ENCODE assay signal across 8 mouse cellular contexts in genomic region chr13:3610795-3611438, GRCm38 (mm10). TPM values are rescaled to one million over a fixed set of nuclear protein-coding genes. Genes with fewer than 3 reads are reported as not detected.
DNase-seq lines count a peak whose midpoint lies in the region; ATAC-seq and TF ChIP-seq lines count a peak whose summit lies in the region.

Gene Fam208b (minus strand): TSS chr13:3611108.

- H3K27ac ChIP-seq in CH12.LX (ENCODE audit: insufficient read depth, low read depth) = peak within 1 kb of the TSS; percentile 94
- H3K27ac ChIP-seq in forebrain, embryonic 11.5 days (ENCODE audit: low read depth, low read length) = peak within 1 kb of the TSS; percentile 87
- H3K27ac ChIP-seq in heart, embryonic 16.5 days (ENCODE audit: low read length) = peak within 1 kb of the TSS; percentile 96
- peak within 1 kb of the TSS; percentile 88 for H3K27ac ChIP-seq in liver, embryonic 15.5 days (replicated peaks)
- peak within 1 kb of the TSS; percentile 80 for H3K27ac ChIP-seq in neural tube, embryonic 12.5 days

- TF ChIP-seq POLR2A in CH12.LX (IDR thresholded peaks at IDR 0.05; ENCODE audit: low read depth, low read length) = peak; percentile 94

- no peaks in the 10 kb centered on the region for H3K9me3 ChIP-seq in CH12.LX (replicated peaks; ENCODE audit: low read length)
- H3K9me3 ChIP-seq in forebrain, embryonic 11.5 days (ENCODE audit: control insufficient read depth, low read length) = no peaks in the 10 kb centered on the region
- peaks cover 5% of the 10 kb centered on the region; the same call in 1 of the 2 replicates for H3K9me3 ChIP-seq in heart, embryonic 16.5 days (replicated peaks; ENCODE audit: control insufficient read depth, low read length)
- no peaks in the 10 kb centered on the region for H3K9me3 ChIP-seq in liver, embryonic 15.5 days (replicated peaks)
- no peaks in the 10 kb centered on the region for H3K9me3 ChIP-seq in neural tube, embryonic 12.5 days

- TF ChIP-seq CTCF in CH12.LX (conservative IDR thresholded peaks at IDR 0.05 in 1 of 2, IDR thresholded peaks at IDR 0.05 in 1 of 2; ENCODE audit: low read depth in 2 of 2, low read length in 2 of 2) = no peak

- WGBS in forebrain, embryonic 11.5 days = under 1% methylated on average over 58 of the region's 58 CpGs
- WGBS in heart, embryonic 16.5 days = 1% methylated on average over 58 of the region's 58 CpGs
- under 1% methylated on average over 58 of the region's 58 CpGs for WGBS in liver, embryonic 15.5 days (ENCODE audit: insufficient replicate concordance)
- under 1% methylated on average over 58 of the region's 58 CpGs for WGBS in neural tube, embryonic 12.5 days

- H3K79me2 ChIP-seq in CH12.LX (replicated peaks; ENCODE audit: control insufficient read depth, extremely low read depth, insufficient read depth, poor library complexity, severe bottlenecking) = peaks cover 24% of the 10 kb centered on the region

- peak within 1 kb of the TSS; percentile 86 for H3K9ac ChIP-seq in CH12.LX (ENCODE audit: insufficient read depth, low read depth)
- peak within 1 kb of the TSS; percentile 87 for H3K9ac ChIP-seq in forebrain, embryonic 11.5 days (ENCODE audit: low read length)
- H3K9ac ChIP-seq in heart, embryonic 16.5 days (ENCODE audit: low read length) = peak within 1 kb of the TSS; percentile 91
- H3K9ac ChIP-seq in liver, embryonic 15.5 days = peak within 1 kb of the TSS; percentile 78
- peak within 1 kb of the TSS; percentile 81 for H3K9ac ChIP-seq in neural tube, embryonic 12.5 days

- peaks cover 0 to 8% of the 10 kb centered on the region in 2 experiments; a peak in 2 of 4 replicates for H3K4me1 ChIP-seq in CH12.LX (ENCODE audit: control insufficient read depth in 1 of 2, insufficient read depth in 2 of 2)
- H3K4me1 ChIP-seq in forebrain, embryonic 11.5 days (replicated peaks; ENCODE audit: control insufficient read depth, insufficient read depth, low read length) = 0 out of 2 replicates have a peak, but pooled peaks cover 2% of the 10 kb centered on the region
- H3K4me1 ChIP-seq in heart, embryonic 16.5 days (ENCODE audit: control insufficient read depth, insufficient read depth, low read length) = peaks cover 3% of the 10 kb centered on the region; the same call in 1 of the 2 replicates
- H3K4me1 ChIP-seq in liver, embryonic 15.5 days (replicated peaks) = peaks cover 5% of the 10 kb centered on the region; the same call in 1 of the 2 replicates
- no peaks in the 10 kb centered on the region for H3K4me1 ChIP-seq in neural tube, embryonic 12.5 days

- dilution Hi-C loops in CH12.LX (cut with MboI; ENCODE audit: extremely low pct_ligation_motif_present, extremely low pct_unique_long_range_greater_than_20kb, low sequenced_read_pairs) = no loop called here

- TF ChIP-seq RAD21 in CH12.LX (IDR thresholded peaks at IDR 0.05; ENCODE audit: low read depth, low read length) = no peak

- peak within 1 kb of the TSS; percentile 98 to 100 (median 99) for H3K4me3 ChIP-seq in CH12.LX (replicated peaks in 1 of 3; ENCODE audit: low read depth in 2 of 3, low read length in 2 of 3, poor library complexity in 1 of 3)
- H3K4me3 ChIP-seq in forebrain, embryonic 11.5 days (ENCODE audit: low read depth, low read length) = peak within 1 kb of the TSS; percentile 87
- peak within 1 kb of the TSS; percentile 96 for H3K4me3 ChIP-seq in heart, embryonic 16.5 days (ENCODE audit: low read length)
- H3K4me3 ChIP-seq in liver, embryonic 15.5 days (replicated peaks) = peak within 1 kb of the TSS; percentile 86
- peak within 1 kb of the TSS; percentile 95 for H3K4me3 ChIP-seq in neural tube, embryonic 12.5 days

- H3K4me2 ChIP-seq in CH12.LX (ENCODE audit: insufficient read depth, low read depth, poor library complexity, severe bottlenecking) = peak within 1 kb of the TSS; percentile 53
- peak within 1 kb of the TSS; percentile 72 for H3K4me2 ChIP-seq in forebrain, embryonic 11.5 days (ENCODE audit: low read depth, low read length, severe bottlenecking)
- peak within 1 kb of the TSS; percentile 85 for H3K4me2 ChIP-seq in heart, embryonic 16.5 days (ENCODE audit: low read depth, low read length)
- H3K4me2 ChIP-seq in liver, embryonic 15.5 days = peak within 1 kb of the TSS; percentile 87
- peak within 1 kb of the TSS; percentile 79 for H3K4me2 ChIP-seq in neural tube, embryonic 12.5 days (replicated peaks)

- H3K36me3 ChIP-seq in CH12.LX (replicated peaks in 1 of 2; ENCODE audit: control insufficient read depth in 1 of 2, insufficient read depth in 1 of 2, low read length in 1 of 2) = peaks cover 0 to 2% of the 10 kb centered on the region in 2 experiments
- no peaks in the 10 kb centered on the region for H3K36me3 ChIP-seq in forebrain, embryonic 11.5 days (ENCODE audit: control insufficient read depth, insufficient read depth, low read length)
- no peaks in the 10 kb centered on the region for H3K36me3 ChIP-seq in heart, embryonic 16.5 days (ENCODE audit: control insufficient read depth, insufficient read depth)
- no peaks in the 10 kb centered on the region for H3K36me3 ChIP-seq in liver, embryonic 15.5 days (replicated peaks)
- no peaks in the 10 kb centered on the region for H3K36me3 ChIP-seq in neural tube, embryonic 12.5 days

- TF ChIP-seq EP300 in CH12.LX (IDR thresholded peaks at IDR 0.05; ENCODE audit: low read length) = peak; percentile 24; the same call in 1 of the 2 replicates

- no peaks in the 10 kb centered on the region for H3K27me3 ChIP-seq in CH12.LX (replicated peaks)
- no peaks in the 10 kb centered on the region for H3K27me3 ChIP-seq in forebrain, embryonic 11.5 days (ENCODE audit: control insufficient read depth, insufficient read depth, low read length)
- no peaks in the 10 kb centered on the region for H3K27me3 ChIP-seq in heart, embryonic 16.5 days (ENCODE audit: control insufficient read depth, insufficient read depth, low read length)
- H3K27me3 ChIP-seq in liver, embryonic 15.5 days = peaks cover 2% of the 10 kb centered on the region; the same call in 1 of the 2 replicates
- no peaks in the 10 kb centered on the region for H3K27me3 ChIP-seq in neural tube, embryonic 12.5 days (replicated peaks)

- DNase-seq in CH12.LX (ENCODE audit: extremely low read depth) = peak; percentile 99
- DNase-seq in c-Kit-positive CD71-positive TER-119-negative erythroid progenitor cells, embryonic 14.5 days (ENCODE audit: low read depth) = peak; percentile 93
- DNase-seq in forebrain, embryonic 11.5 days (ENCODE audit: low spot score) = peak; percentile 99
- peak; percentile 99 for DNase-seq in kidney, postnatal 36 days
- DNase-seq in telencephalon, adult 2 months (ENCODE audit: low read depth, low spot score) = peak; percentile 98

- ATAC-seq in forebrain, embryonic 11.5 days (replicated peaks; ENCODE audit: low FRiP score) = peak; percentile 99
- peak; percentile 100 for ATAC-seq in heart, embryonic 16.5 days (replicated peaks; ENCODE audit: extremely low read depth, insufficient read depth, low FRiP score)
- ATAC-seq in liver, embryonic 15.5 days (ENCODE audit: insufficient read depth) = peak; percentile 98
- peak; percentile 99 for ATAC-seq in neural tube, embryonic 12.5 days (ENCODE audit: low FRiP score, low read depth)

- in situ Hi-C loops in CH12.LX (cut with MboI; ENCODE audit: low pct_ligation_motif_present, low pct_unique_long_range_greater_than_20kb, low sequenced_read_pairs) = no loop called here

TF ChIP-seq in CH12.LX, 34 proteins besides CTCF, POLR2A, EP300 and RAD21 (continues in another document):
- TF ChIP-seq NRF1 (IDR thresholded peaks at IDR 0.05; ENCODE audit: low read depth, low read length) (peak; percentile 98), CHD1 (IDR thresholded peaks at IDR 0.05; ENCODE audit: low read depth, low read length) (no peak), MAFK (IDR thresholded peaks at IDR 0.05; ENCODE audit: insufficient replicate concordance, low read length) (no peak), ETS1 (conservative IDR thresholded peaks at IDR 0.05; ENCODE audit: low read depth, low read length) (peak; percentile 93), JUN (IDR thresholded peaks at IDR 0.05; ENCODE audit: insufficient read depth, low read depth, low read length) (no peak), CHD2 (IDR thresholded peaks at IDR 0.05; ENCODE audit: low read length) (peak; percentile 100), HCFC1 (IDR thresholded peaks at IDR 0.05; ENCODE audit: low read depth, low read length) (peak; percentile 86), SIN3A (IDR thresholded peaks at IDR 0.05; ENCODE audit: low read length) (peak; percentile 79; the same call in 1 of the 2 replicates), PAX5 (IDR thresholded peaks at IDR 0.05; ENCODE audit: low read length) (no peak), BHLHE40 (IDR thresholded peaks at IDR 0.05; ENCODE audit: low read depth, low read length) (peak; percentile 97), USF1 (IDR thresholded peaks at IDR 0.05; ENCODE audit: low read depth, low read length) (no peak), E2F4 (IDR thresholded peaks at IDR 0.05; ENCODE audit: insufficient replicate concordance, low read depth, low read length) (no peak), TCF12 (IDR thresholded peaks at IDR 0.05; ENCODE audit: low read depth, low read length) (peak; percentile 80; the same call in 1 of the 2 replicates), IRF4 (IDR thresholded peaks at IDR 0.05; ENCODE audit: low read depth, low read length) (peak; percentile 97), TBP (conservative IDR thresholded peaks at IDR 0.05; ENCODE audit: low read depth, low read length) (peak; percentile 93), MYC (IDR thresholded peaks at IDR 0.05; ENCODE audit: low read depth, low read length) (peak; percentile 87), ZMIZ1 (IDR thresholded peaks at IDR 0.05; ENCODE audit: low read depth, low read length) (peak; percentile 80), POLR2AphosphoS2 (IDR thresholded peaks at IDR 0.05; ENCODE audit: low read depth, low read length) (peak; percentile 84; the same call in 1 of the 2 replicates), ZKSCAN1 (IDR thresholded peaks at IDR 0.05; ENCODE audit: borderline replicate concordance, low read depth, low read length) (no peak), ELF1 (IDR thresholded peaks at IDR 0.05; ENCODE audit: low read depth, low read length) (peak; percentile 86), MXI1 (IDR thresholded peaks at IDR 0.05; ENCODE audit: low read depth, low read length) (peak; percentile 86), KAT2A (IDR thresholded peaks at IDR 0.05; ENCODE audit: insufficient replicate concordance, low read length) (no peak), SMC3 (IDR thresholded peaks at IDR 0.05; ENCODE audit: low read depth, low read length) (no peak)

RNA-seq across cellular contexts. Expression of gene Fam208b, which starts in this region (rescaled TPM):
- total RNA-seq in CH12.LX (2012; rRNA removed) (12.5 and 13.2 TPM in 2 replicates), CH12.LX (2014; rRNA removed) (28.1 and 36.5 TPM in 2 replicates)
- polyA plus RNA-seq in CH12.LX (2012; ENCODE audit: insufficient read length, low read depth) = 19.8 and 26.4 TPM in 2 replicates
- polyA plus RNA-seq in forebrain, embryonic 11.5 days (2014; fragmentation: Nextera tagmentation; extraction: Ambion mirVana) = 25.5 and 30.3 TPM in 2 replicates
- polyA plus RNA-seq in heart, embryonic 16.5 days (2015; fragmentation: Nextera tagmentation; extraction: Ambion mirVana) = 6.7 and 7.6 TPM in 2 replicates
- polyA plus RNA-seq in liver, embryonic 15.5 days (2015; fragmentation: Nextera tagmentation; extraction: Ambion mirVana) = 3.1 and 4.0 TPM in 2 replicates
- polyA plus RNA-seq in neural tube, embryonic 12.5 days (2016; fragmentation: Nextera tagmentation; extraction: Ambion mirVana) = 19.5 and 19.8 TPM in 2 replicates

Comparison
In these comparisons a context has a peak if more than half of its experiments do, and no peak if none do; other contexts are left out.
1. Peak in every context shown above with its lines: DNase-seq, ATAC-seq, H3K4me3 ChIP-seq and H3K27ac ChIP-seq.